Comparison of ENCODE assay signal across 17 mouse cellular contexts in the genomic region with DNA sequence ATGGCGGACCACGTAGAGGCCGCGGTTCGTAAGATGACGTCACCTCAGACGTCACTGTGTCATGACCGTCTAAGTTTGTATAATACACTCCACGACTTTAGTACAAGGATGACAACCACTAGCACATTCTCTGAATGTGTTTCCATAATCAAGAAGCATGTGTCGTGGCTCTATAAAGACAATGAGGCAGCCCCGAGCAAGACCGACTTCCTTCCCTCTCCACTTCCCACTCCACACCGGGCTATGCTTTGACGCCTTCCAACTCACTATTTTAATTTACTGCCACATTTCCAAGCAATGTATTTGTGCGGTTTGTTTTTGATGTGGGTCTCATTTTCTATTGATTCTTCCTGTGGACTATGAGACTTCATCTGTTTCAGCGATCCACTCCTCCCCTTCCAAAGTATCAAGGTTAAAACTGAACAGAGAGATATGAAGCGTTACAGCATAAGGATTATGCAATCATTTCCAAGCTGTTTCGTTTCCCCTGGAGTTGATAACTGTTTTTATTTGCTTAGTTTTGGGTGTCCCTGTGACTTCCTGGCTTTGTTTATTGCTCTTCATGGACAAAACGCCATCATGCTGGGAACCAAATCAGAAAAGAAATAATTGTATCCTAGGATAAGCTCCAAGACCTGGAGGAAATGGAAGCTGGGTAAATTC. TPM values are rescaled to one million over a fixed set of nuclear protein-coding genes. Genes with fewer than 3 reads are reported as not detected.
A peak's percentile ranks its signal among the peaks of the same experiment; 100 is the strongest.
DNase-seq lines count a peak whose midpoint lies in the region; ATAC-seq and TF ChIP-seq lines count a peak whose summit lies in the region.
"Had no signal": no experiment of that assay in that cellular context is flagged by ENCODE, and none has a peak within 500 bp of the region (broad histone marks: within the 10 kb centered on the region; RNA-seq: fewer than 3 reads in every experiment).

No protein-coding gene starts in this region.

- H3K9me3 ChIP-seq in kidney, embryonic 16.5 days (ENCODE audit: low read length) = no peaks in the 10 kb centered on the region; the same call in 1 of the 2 replicates
- H3K9me3 ChIP-seq in intestine, postnatal 0 days (ENCODE audit: control insufficient read depth) = no peaks in the 10 kb centered on the region

- no peak overlapping the region for H3K4me2 ChIP-seq in kidney, embryonic 16.5 days (replicated peaks; ENCODE audit: low read depth, low read length)
- peak overlapping the region; percentile 46 for H3K4me2 ChIP-seq in intestine, postnatal 0 days (replicated peaks; ENCODE audit: low read depth)

- no peak for TF ChIP-seq CTCF in intestine, postnatal 0 days (IDR thresholded peaks at IDR 0.05; ENCODE audit: low read depth)

- H3K4me3 ChIP-seq in kidney, embryonic 16.5 days (ENCODE audit: low read length) = no peak overlapping the region
- no peak overlapping the region for H3K4me3 ChIP-seq in intestine, postnatal 0 days (ENCODE audit: low read depth, low read length)
- H3K4me3 ChIP-seq: forebrain, embryonic 10.5 days had no signal

- H3K27ac ChIP-seq in kidney, embryonic 16.5 days (ENCODE audit: low read length) = no peak overlapping the region
- H3K27ac ChIP-seq in intestine, postnatal 0 days (ENCODE audit: low read depth, low read length) = peak overlapping the region; percentile 47; the same call in 1 of the 2 replicates
- H3K27ac ChIP-seq: forebrain, embryonic 10.5 days; liver, embryonic 14.5 days had no signal

- no peaks in the 10 kb centered on the region for H3K36me3 ChIP-seq in kidney, embryonic 16.5 days (ENCODE audit: insufficient read depth, low read length)
- no peaks in the 10 kb centered on the region for H3K36me3 ChIP-seq in intestine, postnatal 0 days (ENCODE audit: control insufficient read depth, insufficient read depth)
- H3K36me3 ChIP-seq: forebrain, embryonic 10.5 days had no signal

- DNase-seq in kidney, postnatal 10 days = peak; percentile 14
- DNase-seq in 416B (ENCODE audit: low read depth) = peak; percentile 50
- DNase-seq in MN1 (ENCODE audit: low spot score) = peak; percentile 42
- DNase-seq in gastrocnemius, postnatal 10 days = no peak
- no peak for DNase-seq in left cerebral cortex, postnatal 36 days (ENCODE audit: low spot score in 2 of 2)
- no peak for DNase-seq in left cerebral cortex, adult 9 months (ENCODE audit: low spot score in 2 of 2)
- DNase-seq: thymus, adult 18-20 months had no signal

- intact Hi-C loops in left cerebral cortex, postnatal 36 days (cut with DNase I) = loop anchor here (1.0 to 5.0 kb wide), 4 partner anchors 65 to 260 kb away; partner anchors contain the start of gene Zbtb39

- WGBS in kidney, embryonic 16.5 days = 78% methylated on average over 19 of the region's 19 CpGs
- 63% methylated on average over 19 of the region's 19 CpGs for WGBS in intestine, postnatal 0 days

- H3K27me3 ChIP-seq in kidney, embryonic 16.5 days (ENCODE audit: insufficient read depth, low read length) = no peaks in the 10 kb centered on the region
- H3K27me3 ChIP-seq in intestine, postnatal 0 days (replicated peaks; ENCODE audit: control insufficient read depth, insufficient read depth, low read length) = no peaks in the 10 kb centered on the region

- no peak for ATAC-seq in kidney, embryonic 16.5 days (ENCODE audit: low FRiP score, low TSS enrichment)
- ATAC-seq in intestine, postnatal 0 days = peak; percentile 68

- H3K4me1 ChIP-seq in kidney, embryonic 16.5 days (ENCODE audit: insufficient read depth, low read length) = 0 out of 2 replicates have a peak, but pooled peaks cover 10% of the 10 kb centered on the region
- no peaks in the 10 kb centered on the region for H3K4me1 ChIP-seq in intestine, postnatal 0 days (replicated peaks; ENCODE audit: control insufficient read depth, insufficient read depth, low read length)
- H3K4me1 ChIP-seq: forebrain, embryonic 10.5 days had no signal

- H3K9ac ChIP-seq in kidney, embryonic 16.5 days (replicated peaks; ENCODE audit: low read length) = no peak overlapping the region
- H3K9ac ChIP-seq in intestine, postnatal 0 days (ENCODE audit: low read depth, low read length) = no peak overlapping the region
- H3K9ac ChIP-seq: liver, embryonic 14.5 days had no signal

RNA-seq across cellular contexts. Expression of gene Sdr9c7, which starts 38.6 kb away (rescaled TPM):
- polyA plus RNA-seq in kidney, embryonic 16.5 days (2015; fragmentation: Nextera tagmentation; extraction: Ambion mirVana) = not detected in 2 replicates
- polyA plus RNA-seq in intestine, postnatal 0 days (2015; fragmentation: Nextera tagmentation; extraction: Ambion mirVana) = 0.09 TPM in 1 of 2 replicates, not detected in the other
- not detected for total RNA-seq in gastrocnemius, postnatal 10 days (2021)
- total RNA-seq in left cerebral cortex, postnatal 36 days (2021) = not detected
- total RNA-seq: gastrocnemius, adult 8-10 months; heart, postnatal 25 days; left cerebral cortex, adult 18-20 months had no signal
- polyA plus RNA-seq: embryonic facial prominence, embryonic 11.5 days; forebrain, embryonic 10.5 days; liver, embryonic 14.5 days; midbrain, embryonic 14.5 days had no signal

RNA-seq across cellular contexts. Expression of gene Rdh7, which starts 48.3 kb away (rescaled TPM):
- polyA plus RNA-seq in kidney, embryonic 16.5 days (2015; fragmentation: Nextera tagmentation; extraction: Ambion mirVana) = not detected in 2 replicates
- 1.1 and 1.2 TPM in 2 replicates for polyA plus RNA-seq in intestine, postnatal 0 days (2015; fragmentation: Nextera tagmentation; extraction: Ambion mirVana)
- under 1 TPM in 1 of 2 experiments, not detected in 1; 0.23 TPM for total RNA-seq in gastrocnemius, postnatal 10 days (2021)
- not detected for total RNA-seq in left cerebral cortex, postnatal 36 days (2021)
- total RNA-seq: heart, postnatal 25 days; left cerebral cortex, adult 18-20 months had no signal
- polyA plus RNA-seq: cerebellum, adult 2 months; embryonic facial prominence, embryonic 11.5 days; forebrain, embryonic 10.5 days; midbrain, embryonic 14.5 days had no signal

Comparison
In these comparisons a context has a peak if more than half of its experiments do, and no peak if none do; other contexts are left out.
1. DNase-seq: peak in kidney, postnatal 10 days (single experiment), 416B (single experiment) and MN1 (single experiment); none in gastrocnemius, postnatal 10 days (single experiment), left cerebral cortex, postnatal 36 days (0 of 2) and left cerebral cortex, adult 9 months (0 of 2).